Comparison of ENCODE assay signal across 10 mouse cellular contexts in the genomic region with DNA sequence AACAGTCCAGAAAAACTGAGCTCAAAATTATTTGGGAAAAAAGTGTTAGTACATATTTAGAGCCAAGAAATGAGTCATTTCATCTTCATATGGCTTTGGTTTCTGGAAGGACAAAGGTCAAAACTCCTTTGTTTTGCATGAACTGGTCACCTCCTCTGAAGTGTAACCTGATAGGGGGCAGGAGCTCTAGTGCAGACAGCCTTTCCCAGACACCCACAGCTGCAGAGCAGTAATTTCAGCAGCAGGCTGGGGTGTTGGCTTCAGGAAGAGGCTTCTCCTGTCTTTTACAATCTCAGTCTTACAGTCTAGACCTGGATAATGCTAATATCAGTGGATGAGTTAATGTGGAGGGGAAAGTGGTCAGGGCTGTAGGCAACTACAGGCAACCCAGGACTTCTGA.
DNase-seq lines count a peak whose midpoint lies in the region; ATAC-seq and TF ChIP-seq lines count a peak whose summit lies in the region.
"Had no signal": no experiment of that assay in that cellular context is flagged by ENCODE, and none has a peak within 500 bp of the region (broad histone marks: within the 10 kb centered on the region; RNA-seq: fewer than 3 reads in every experiment).

No protein-coding gene starts in this region.

- H3K27ac ChIP-seq in kidney, postnatal 0 days = no peak overlapping the region
- H3K27ac ChIP-seq in kidney, adult 2 months (ENCODE audit: insufficient read depth, low read depth, low read length) = no peak overlapping the region
- H3K27ac ChIP-seq in limb, embryonic 10.5 days = 0 out of 2 replicates have a peak overlapping the region, but pooled peaks have one; percentile 30

- DNase-seq in kidney, postnatal 0 days (ENCODE audit: low spot score) = peak; percentile 71
- DNase-seq in kidney, adult 2 months = no peak
- DNase-seq in Muller cell, postnatal 12 days (ENCODE audit: inconsistent ontology term) = peak; percentile 66
- peak; percentile 32 for DNase-seq in brain, embryonic 14.5 days (ENCODE audit: low read depth)
- peak; percentile 69 for DNase-seq in limb, embryonic 10.5 days (ENCODE audit: low spot score)
- DNase-seq in left cerebral cortex, postnatal 36 days (ENCODE audit: low spot score in 2 of 2) = no peak
- DNase-seq in spleen, postnatal 36 days (ENCODE audit: low spot score in 2 of 2) = no peak
- no peak for DNase-seq in spleen, postnatal 4 days (ENCODE audit: low spot score in 2 of 2)
- DNase-seq: cerebellum, adult 18-20 months had no signal

- no peak overlapping the region for H3K4me2 ChIP-seq in kidney, postnatal 0 days (ENCODE audit: low read length)

- TF ChIP-seq POLR2A in kidney, adult 2 months (IDR thresholded peaks at IDR 0.05; ENCODE audit: low read depth, low read length) = no peak
- no peak for TF ChIP-seq POLR2A in brain, embryonic 14.5 days (IDR thresholded peaks at IDR 0.05; ENCODE audit: borderline replicate concordance, extremely low read depth, insufficient read depth, insufficient read length, poor library complexity, severe bottlenecking)

- no peaks in the 10 kb centered on the region for H3K27me3 ChIP-seq in kidney, postnatal 0 days (ENCODE audit: insufficient read depth, low read length)
- no peaks in the 10 kb centered on the region for H3K27me3 ChIP-seq in kidney, adult 2 months (replicated peaks; ENCODE audit: control insufficient read depth, insufficient read depth, low read length)
- H3K27me3 ChIP-seq in limb, embryonic 10.5 days (ENCODE audit: low read depth, poor library complexity, severe bottlenecking) = no peaks in the 10 kb centered on the region

- no peaks in the 10 kb centered on the region for H3K36me3 ChIP-seq in kidney, postnatal 0 days (ENCODE audit: insufficient read depth, low read length)
- H3K36me3 ChIP-seq in kidney, adult 2 months (ENCODE audit: control insufficient read depth, insufficient read depth, low read length) = no peaks in the 10 kb centered on the region
- H3K36me3 ChIP-seq in limb, embryonic 10.5 days = no peaks in the 10 kb centered on the region

- no peaks in the 10 kb centered on the region for H3K9me3 ChIP-seq in kidney, postnatal 0 days (replicated peaks; ENCODE audit: low read length)
- H3K9me3 ChIP-seq in limb, embryonic 10.5 days (replicated peaks) = no peaks in the 10 kb centered on the region

- intact Hi-C loops in left cerebral cortex, postnatal 36 days (cut with DNase I) = loop anchor here (5.0 kb wide), 1 partner anchor 828 kb away; no protein-coding TSS in a partner anchor

- TF ChIP-seq CTCF in kidney, postnatal 0 days (IDR thresholded peaks at IDR 0.05; ENCODE audit: low read depth) = no peak; the same call in 1 of the 2 replicates
- TF ChIP-seq CTCF in kidney, adult 2 months (conservative IDR thresholded peaks at IDR 0.05; ENCODE audit: insufficient read depth, insufficient read length, low read depth, low read length) = no peak
- no peak for TF ChIP-seq CTCF in brain, embryonic 14.5 days (IDR thresholded peaks at IDR 0.05; ENCODE audit: borderline replicate concordance, extremely low read depth, insufficient read depth, insufficient read length)

- H3K4me1 ChIP-seq in kidney, postnatal 0 days (replicated peaks; ENCODE audit: insufficient read depth, low read length) = 0 out of 2 replicates have a peak, but pooled peaks cover 4% of the 10 kb centered on the region
- H3K4me1 ChIP-seq in kidney, adult 2 months (ENCODE audit: control insufficient read depth, insufficient read depth, low read length) = no peaks in the 10 kb centered on the region
- H3K4me1 ChIP-seq in limb, embryonic 10.5 days = peaks cover 24% of the 10 kb centered on the region

- H3K4me3 ChIP-seq in kidney, postnatal 0 days (replicated peaks; ENCODE audit: low read depth, low read length) = no peak overlapping the region
- no peak overlapping the region for H3K4me3 ChIP-seq in kidney, adult 2 months (ENCODE audit: insufficient read depth, low read depth, low read length)
- H3K4me3 ChIP-seq in limb, embryonic 10.5 days = no peak overlapping the region

- H3K9ac ChIP-seq in kidney, postnatal 0 days (ENCODE audit: low read depth, low read length) = no peak overlapping the region

- ATAC-seq in kidney, postnatal 0 days (replicated peaks; ENCODE audit: low FRiP score, low read depth) = peak; percentile 66; the same call in 1 of the 2 replicates
- ATAC-seq: Patski had no signal

Comparison
In these comparisons a context has a peak if more than half of its experiments do, and no peak if none do; other contexts are left out.
1. DNase-seq: peak in kidney, postnatal 0 days (single experiment), Muller cell, postnatal 12 days (single experiment), brain, embryonic 14.5 days (single experiment) and limb, embryonic 10.5 days (single experiment); none in kidney, adult 2 months (single experiment), left cerebral cortex, postnatal 36 days (0 of 2), spleen, postnatal 36 days (0 of 2) and spleen, postnatal 4 days (0 of 2).